Mouse (Mus musculus): ENCODE data around the gene Usf2. TPM values are rescaled to one million over a fixed set of nuclear protein-coding genes. Genes with fewer than 3 reads are reported as not detected.

The Usf2 gene
- polyA plus RNA-seq (2014; fragmentation: Illumina TruSeq; extraction: RNeasy Lipid Tissue Mini Kit (QIAGEN cat#74804); ENCODE audit: low read depth, low replicate concordance) = 38.3 TPM

DNA sequence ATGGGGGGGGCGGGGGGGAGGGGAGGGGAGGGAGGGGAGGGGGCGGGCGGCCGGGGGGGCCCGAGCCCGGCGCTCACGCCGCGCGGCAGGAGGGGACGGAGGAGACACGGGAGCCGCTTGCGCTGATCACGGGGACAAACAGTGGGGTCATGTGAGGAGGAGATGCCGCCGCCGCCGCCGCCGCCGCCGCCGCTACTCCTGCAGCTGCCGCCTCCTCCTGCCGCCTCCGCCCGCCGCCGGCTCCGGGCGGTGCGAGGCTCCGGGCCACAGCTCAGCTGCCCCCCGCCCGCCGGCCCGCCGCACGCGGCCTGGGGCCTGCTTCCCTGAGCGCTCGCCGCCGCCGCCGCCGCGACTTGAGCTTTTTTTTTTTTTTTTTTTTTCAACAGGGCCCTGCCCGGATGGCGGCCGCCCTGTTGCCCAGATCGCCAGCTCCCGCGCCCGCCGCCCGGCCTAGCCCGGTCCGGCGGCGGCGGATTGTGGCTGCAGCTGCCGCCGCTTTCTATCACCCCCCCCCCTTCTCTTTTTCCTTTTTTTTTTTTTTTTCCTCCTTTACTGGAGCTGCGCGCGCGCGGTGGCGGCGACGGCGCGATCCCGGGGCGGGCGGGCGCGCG lies at the start of gene Usf2:
Gene Usf2, minus strand, starts transcription at position 48 of the 611 bp plus-strand sequence.

DNA sequence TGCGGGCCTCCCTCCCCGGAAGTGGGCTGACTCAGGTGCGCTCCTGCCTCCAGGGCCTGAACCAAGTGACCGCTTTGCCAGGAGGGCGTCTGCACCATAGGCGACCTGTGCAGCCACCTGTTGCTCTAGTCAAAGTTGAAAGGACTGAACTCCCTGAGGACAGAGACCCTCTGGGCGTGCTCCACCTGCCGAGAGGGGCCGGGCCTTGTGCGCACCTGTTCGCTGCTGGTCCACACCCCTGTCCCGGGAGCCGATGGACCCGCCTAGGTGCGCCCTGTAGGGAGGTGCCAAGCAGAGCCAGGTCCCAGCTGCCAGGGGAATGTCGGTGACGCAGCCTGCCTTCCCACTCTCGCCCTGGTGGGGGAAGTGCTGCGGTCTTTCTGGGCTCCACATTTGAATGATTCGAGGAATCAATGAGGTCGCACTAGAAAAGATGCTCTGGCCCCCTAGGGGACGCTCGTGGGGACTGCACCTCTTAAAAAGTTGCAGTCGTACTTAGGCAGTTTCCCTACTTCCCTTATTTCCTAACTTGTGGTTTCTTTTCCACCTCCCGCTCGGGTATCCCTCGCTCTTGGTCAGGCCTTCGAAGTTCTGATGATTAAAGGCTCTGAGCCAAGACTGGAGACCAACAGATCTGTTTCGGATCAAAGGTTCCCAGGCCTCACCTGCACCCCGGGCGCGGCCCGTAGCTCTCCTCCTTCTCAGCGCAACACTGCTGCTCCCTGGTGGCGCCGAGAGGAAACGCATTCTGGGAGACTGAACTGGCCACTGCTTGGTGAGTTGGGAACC lies 17.1 kb upstream of the Usf2 start, which contains the start of gene Fam187b:
Gene Fam187b, plus strand, starts transcription at position 290 of the 789 bp plus-strand sequence.

DNA sequence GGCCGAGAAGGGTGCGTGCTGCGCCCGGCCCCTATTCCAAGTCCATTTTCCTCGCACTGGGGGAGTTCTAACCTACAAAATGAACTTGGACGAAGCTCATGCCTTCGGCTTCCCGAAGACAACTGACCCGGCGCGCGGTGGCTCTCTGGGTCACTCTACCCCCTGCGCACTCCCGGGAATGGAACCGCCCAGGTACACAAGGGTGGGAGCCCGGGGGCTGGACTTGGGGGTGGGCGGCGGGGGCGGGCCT lies 16.6 kb upstream of the Usf2 start, which contains the start of gene Lsr:
Gene Lsr, minus strand, starts transcription at position 214 of the 250 bp plus-strand sequence.

DNA sequence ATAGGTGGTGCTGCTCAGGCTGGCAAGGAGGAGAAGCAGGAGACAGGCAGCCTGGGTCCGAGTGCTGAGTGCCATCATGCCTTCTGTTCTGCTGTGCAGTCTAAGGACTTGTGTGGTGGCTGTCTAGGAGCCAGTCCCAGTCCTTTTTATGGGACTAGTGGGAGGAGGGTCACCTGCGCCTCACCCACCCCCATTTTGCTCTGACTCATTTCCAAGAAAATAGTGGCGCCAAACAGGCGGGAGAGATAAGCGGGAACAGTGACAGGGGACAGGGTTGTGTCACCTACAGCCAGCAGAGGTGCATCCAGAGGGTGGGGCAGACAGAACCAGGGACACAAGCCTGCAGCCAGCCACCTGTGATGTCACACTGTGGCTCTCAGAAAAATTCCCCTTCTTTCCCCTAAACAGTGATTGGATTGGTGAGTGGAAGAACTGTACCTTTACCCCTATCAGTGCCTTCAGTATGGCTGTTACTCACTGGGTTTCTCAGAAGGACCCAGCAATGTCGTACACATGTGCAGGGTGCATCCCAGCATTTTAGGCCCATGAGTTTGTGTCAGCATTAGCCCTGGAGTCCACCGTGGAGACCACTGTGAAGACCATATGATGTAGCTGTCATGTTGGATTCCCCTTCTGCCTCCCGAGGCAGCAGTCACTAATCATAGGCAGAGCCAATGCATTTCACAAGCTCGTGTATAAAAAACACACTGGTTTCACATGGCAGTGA lies 12.5 kb downstream of the Usf2 start, which contains the start of gene Hamp:
Gene Hamp, minus strand, starts transcription at position 124 of the 727 bp plus-strand sequence.

DNA sequence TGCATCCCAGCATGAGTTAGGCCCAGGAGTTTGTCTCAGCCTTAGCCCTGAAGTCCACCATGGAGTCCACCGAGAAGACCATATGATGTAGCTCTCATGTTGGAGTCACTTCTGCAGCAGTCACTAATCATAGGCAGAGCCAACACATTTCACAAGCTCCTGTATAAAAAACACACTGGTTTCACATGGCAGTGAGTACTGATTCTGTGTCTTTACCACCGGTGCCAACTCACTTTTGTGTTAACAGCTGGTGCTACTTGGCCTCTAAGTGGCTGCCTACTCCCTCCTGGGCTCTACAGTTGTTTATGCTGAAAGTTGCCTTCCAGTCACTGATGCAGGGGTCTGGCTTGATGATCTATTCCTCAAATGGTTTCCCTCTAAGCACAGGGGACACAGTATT lies 32.0 kb downstream of the Usf2 start, which contains the start of gene Hamp2:
Gene Hamp2, minus strand, starts transcription at position 101 of the 400 bp plus-strand sequence.

DNA sequence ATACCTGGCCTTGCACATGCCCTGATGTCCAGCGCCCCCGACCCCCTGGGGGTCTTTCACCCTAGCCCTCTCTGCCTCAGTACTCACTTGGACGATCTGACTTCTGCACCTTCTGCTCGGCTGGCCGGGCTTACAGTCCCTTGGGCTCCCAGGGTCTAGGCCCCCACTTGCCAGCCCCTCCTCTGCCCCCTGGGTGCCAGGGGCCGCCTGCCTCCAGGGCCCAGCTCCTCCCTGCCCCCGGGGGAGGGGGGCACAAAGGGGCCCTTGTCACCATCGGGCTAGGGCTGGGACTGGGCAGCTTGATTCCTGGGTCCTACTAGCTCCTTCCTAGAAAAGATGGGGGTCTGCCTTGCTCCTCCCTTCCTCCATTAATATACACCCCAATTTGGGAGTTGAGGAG lies 41.9 kb downstream of the Usf2 start, which contains the start of gene Mag:
Gene Mag, minus strand, starts transcription at position 142 of the 400 bp plus-strand sequence.

Other genes with a start within 250 kb of the Usf2 start
- not detected for gene Atp4a, start 244.6 kb downstream of the Usf2 start, polyA plus RNA-seq (2014; fragmentation: Illumina TruSeq; extraction: RNeasy Lipid Tissue Mini Kit (QIAGEN cat#74804); ENCODE audit: low read depth, low replicate concordance)
- 7.3 TPM for gene Tmem147, start 227.3 kb downstream of the Usf2 start, polyA plus RNA-seq (2014; fragmentation: Illumina TruSeq; extraction: RNeasy Lipid Tissue Mini Kit (QIAGEN cat#74804); ENCODE audit: low read depth, low replicate concordance)
- not detected for gene Gapdhs, start 213.1 kb downstream of the Usf2 start, polyA plus RNA-seq (2014; fragmentation: Illumina TruSeq; extraction: RNeasy Lipid Tissue Mini Kit (QIAGEN cat#74804); ENCODE audit: low read depth, low replicate concordance)
- 0.69 TPM for gene Sbsn, start 205.3 kb downstream of the Usf2 start, polyA plus RNA-seq (2014; fragmentation: Illumina TruSeq; extraction: RNeasy Lipid Tissue Mini Kit (QIAGEN cat#74804); ENCODE audit: low read depth, low replicate concordance)
- gene Dmkn, start 193.0 kb downstream of the Usf2 start, polyA plus RNA-seq (2014; fragmentation: Illumina TruSeq; extraction: RNeasy Lipid Tissue Mini Kit (QIAGEN cat#74804); ENCODE audit: low read depth, low replicate concordance) = 2.5 TPM
- gene Krtdap, start 168.9 kb downstream of the Usf2 start, polyA plus RNA-seq (2014; fragmentation: Illumina TruSeq; extraction: RNeasy Lipid Tissue Mini Kit (QIAGEN cat#74804); ENCODE audit: low read depth, low replicate concordance) = not detected
- gene Ffar2, start 133.0 kb downstream of the Usf2 start, polyA plus RNA-seq (2014; fragmentation: Illumina TruSeq; extraction: RNeasy Lipid Tissue Mini Kit (QIAGEN cat#74804); ENCODE audit: low read depth, low replicate concordance) = 11.9 TPM
- not detected for gene Ffar3, start 100.6 kb downstream of the Usf2 start, polyA plus RNA-seq (2014; fragmentation: Illumina TruSeq; extraction: RNeasy Lipid Tissue Mini Kit (QIAGEN cat#74804); ENCODE audit: low read depth, low replicate concordance)
- 0.91 TPM for gene Ffar1, start 95.2 kb downstream of the Usf2 start, polyA plus RNA-seq (2014; fragmentation: Illumina TruSeq; extraction: RNeasy Lipid Tissue Mini Kit (QIAGEN cat#74804); ENCODE audit: low read depth, low replicate concordance)
- gene Cd22, start 76.5 kb downstream of the Usf2 start, polyA plus RNA-seq (2014; fragmentation: Illumina TruSeq; extraction: RNeasy Lipid Tissue Mini Kit (QIAGEN cat#74804); ENCODE audit: low read depth, low replicate concordance) = 9.5 TPM
- not detected for gene Mag, start 41.9 kb downstream of the Usf2 start, polyA plus RNA-seq (2014; fragmentation: Illumina TruSeq; extraction: RNeasy Lipid Tissue Mini Kit (QIAGEN cat#74804); ENCODE audit: low read depth, low replicate concordance)
- gene Hamp2, start 32.1 kb downstream of the Usf2 start, polyA plus RNA-seq (2014; fragmentation: Illumina TruSeq; extraction: RNeasy Lipid Tissue Mini Kit (QIAGEN cat#74804); ENCODE audit: low read depth, low replicate concordance) = not detected
- not detected for gene Hamp, start 12.8 kb downstream of the Usf2 start, polyA plus RNA-seq (2014; fragmentation: Illumina TruSeq; extraction: RNeasy Lipid Tissue Mini Kit (QIAGEN cat#74804); ENCODE audit: low read depth, low replicate concordance)
- gene Lsr, start 16.7 kb upstream of the Usf2 start, polyA plus RNA-seq (2014; fragmentation: Illumina TruSeq; extraction: RNeasy Lipid Tissue Mini Kit (QIAGEN cat#74804); ENCODE audit: low read depth, low replicate concordance) = 6.1 TPM
- 5.0 TPM for gene Fam187b, start 17.0 kb upstream of the Usf2 start, polyA plus RNA-seq (2014; fragmentation: Illumina TruSeq; extraction: RNeasy Lipid Tissue Mini Kit (QIAGEN cat#74804); ENCODE audit: low read depth, low replicate concordance)
- 8.9 TPM for gene Fxyd5, start 85.7 kb upstream of the Usf2 start, polyA plus RNA-seq (2014; fragmentation: Illumina TruSeq; extraction: RNeasy Lipid Tissue Mini Kit (QIAGEN cat#74804); ENCODE audit: low read depth, low replicate concordance)
- not detected for gene Fxyd7, start 94.7 kb upstream of the Usf2 start, polyA plus RNA-seq (2014; fragmentation: Illumina TruSeq; extraction: RNeasy Lipid Tissue Mini Kit (QIAGEN cat#74804); ENCODE audit: low read depth, low replicate concordance)
- gene Fxyd1, start 100.4 kb upstream of the Usf2 start, polyA plus RNA-seq (2014; fragmentation: Illumina TruSeq; extraction: RNeasy Lipid Tissue Mini Kit (QIAGEN cat#74804); ENCODE audit: low read depth, low replicate concordance) = 4.1 TPM
- gene Lgi4, start 102.5 kb upstream of the Usf2 start, polyA plus RNA-seq (2014; fragmentation: Illumina TruSeq; extraction: RNeasy Lipid Tissue Mini Kit (QIAGEN cat#74804); ENCODE audit: low read depth, low replicate concordance) = 1.1 TPM
- 55.5 TPM for gene Fxyd3, start 119.9 kb upstream of the Usf2 start, polyA plus RNA-seq (2014; fragmentation: Illumina TruSeq; extraction: RNeasy Lipid Tissue Mini Kit (QIAGEN cat#74804); ENCODE audit: low read depth, low replicate concordance)
- gene Hpn, start 158.5 kb upstream of the Usf2 start, polyA plus RNA-seq (2014; fragmentation: Illumina TruSeq; extraction: RNeasy Lipid Tissue Mini Kit (QIAGEN cat#74804); ENCODE audit: low read depth, low replicate concordance) = 0.76 TPM
- not detected for gene Scn1b, start 170.2 kb upstream of the Usf2 start, polyA plus RNA-seq (2014; fragmentation: Illumina TruSeq; extraction: RNeasy Lipid Tissue Mini Kit (QIAGEN cat#74804); ENCODE audit: low read depth, low replicate concordance)
- gene Gramd1a, start 199.1 kb upstream of the Usf2 start, polyA plus RNA-seq (2014; fragmentation: Illumina TruSeq; extraction: RNeasy Lipid Tissue Mini Kit (QIAGEN cat#74804); ENCODE audit: low read depth, low replicate concordance) = 7.0 TPM

Data from sigmoid colon, adult 10 weeks (tissue).